In genomic region chr1:152025308-152025707, GRCm38 (mm10) we compare ENCODE assay signal across 27 mouse cellular contexts.
A peak's percentile ranks its signal among the peaks of the same experiment; 100 is the strongest.
DNase-seq lines count a peak whose midpoint lies in the region; ATAC-seq lines count a peak whose summit lies in the region.
"Had no signal": no experiment of that assay in that cellular context is flagged by ENCODE, and none has a peak within 500 bp of the region (broad histone marks: within the 10 kb centered on the region; RNA-seq: fewer than 3 reads in every experiment).

No protein-coding gene starts in this region.

- H3K9ac ChIP-seq in intestine, embryonic 15.5 days: no peak overlapping the region
- H3K9ac ChIP-seq: embryonic facial prominence, embryonic 15.5 days; forebrain, postnatal 0 days; hindbrain, embryonic 15.5 days; limb, embryonic 13.5 days; liver, embryonic 14.5 days; neural tube, embryonic 13.5 days had no signal

- no peak overlapping the region for H3K27ac ChIP-seq in intestine, embryonic 15.5 days
- H3K27ac ChIP-seq: embryonic facial prominence, embryonic 15.5 days; heart, embryonic 10.5 days; hindbrain, embryonic 15.5 days; limb, embryonic 13.5 days; liver, embryonic 14.5 days; neural tube, embryonic 13.5 days had no signal

- H3K4me1 ChIP-seq in intestine, embryonic 15.5 days (replicated peaks): peaks cover 4% of the 10 kb centered on the region; the same call in 1 of the 2 replicates
- H3K4me1 ChIP-seq: hindbrain, embryonic 15.5 days had no signal

- peak; percentile 52 for ATAC-seq in intestine, embryonic 15.5 days
- 0 out of 2 replicates have a peak, but pooled peaks have one; percentile 11 for ATAC-seq in monocyte, adult 5-6 weeks (replicated peaks; ENCODE audit: insufficient number of reproducible peaks, low FRiP score, low TSS enrichment, poor library complexity, severe bottlenecking)
- ATAC-seq: forebrain, postnatal 0 days; lung, postnatal 0 days had no signal

- 91% methylated on average over 4 of the region's 4 CpGs for WGBS in intestine, embryonic 15.5 days

- H3K9me3 ChIP-seq in intestine, embryonic 15.5 days: no peaks in the 10 kb centered on the region
- H3K9me3 ChIP-seq: embryonic facial prominence, embryonic 15.5 days; heart, embryonic 10.5 days; hindbrain, embryonic 15.5 days; limb, embryonic 13.5 days; neural tube, embryonic 13.5 days had no signal

- H3K4me2 ChIP-seq in intestine, embryonic 15.5 days (replicated peaks): no peak overlapping the region
- H3K4me2 ChIP-seq: embryonic facial prominence, embryonic 15.5 days; hindbrain, embryonic 15.5 days; limb, embryonic 13.5 days; neural tube, embryonic 13.5 days had no signal

- no peaks in the 10 kb centered on the region for H3K36me3 ChIP-seq in intestine, embryonic 15.5 days
- H3K36me3 ChIP-seq: hindbrain, embryonic 15.5 days; neural tube, embryonic 13.5 days had no signal

- H3K4me3 ChIP-seq in intestine, embryonic 15.5 days (replicated peaks): no peak overlapping the region
- H3K4me3 ChIP-seq: embryonic facial prominence, embryonic 15.5 days; heart, embryonic 10.5 days; hindbrain, embryonic 15.5 days; limb, embryonic 13.5 days; myocyte; neural tube, embryonic 13.5 days had no signal

- peak; percentile 24 for DNase-seq in lung, postnatal 36 days
- DNase-seq in lung, adult 18-20 months: no peak
- no peak for DNase-seq in gastrocnemius, postnatal 4 days (ENCODE audit: low spot score in 2 of 2)
- DNase-seq in frontal cortex, postnatal 10 days (ENCODE audit: low spot score in 2 of 2): no peak
- no peak for DNase-seq in layer of hippocampus, postnatal 25 days (ENCODE audit: extremely low spot score in 1 of 2, low spot score in 1 of 2)
- DNase-seq: adrenal gland, postnatal 10 days; B cell, adult 2 months; cerebellum, adult 18-20 months; forebrain, postnatal 0 days; gastrocnemius, postnatal 36 days; heart, postnatal 4 days; kidney, adult 11 months; kidney, postnatal 4 days; midbrain, embryonic 14.5 days; right cerebral cortex, adult 18-20 months; right cerebral cortex, postnatal 4 days; thymus, adult 2 months had no signal

- H3K27me3 ChIP-seq in intestine, embryonic 15.5 days (replicated peaks): no peaks in the 10 kb centered on the region
- H3K27me3 ChIP-seq: embryonic facial prominence, embryonic 15.5 days; hindbrain, embryonic 15.5 days; limb, embryonic 13.5 days; neural tube, embryonic 13.5 days had no signal
